Mouse (Mus musculus) heart, adult 2 months (tissue): ENCODE results near the gene Ncbp3.

Experiments
- CTCF ChIP-seq: fragments of 200-600 bp; IDR thresholded peaks from 2 replicates; pipeline ENCODE4 v1.8.1; 2022; ENCODE audit warnings: antibody characterized with exemption, mild to moderate bottlenecking, moderate library complexity
- EP300 ChIP-seq: fragments of 200-500 bp; IDR thresholded peaks from 2 replicates; pipeline ENCODE4 v1.6.1; 2011; ENCODE audit warnings: low read depth, low read length, control low read depth; ENCODE audit not compliant: insufficient read depth
- POLR2A ChIP-seq: fragments of 200-500 bp; IDR thresholded peaks from 2 replicates; pipeline ENCODE4 v1.6.1; 2011; ENCODE audit warnings: mild to moderate bottlenecking, low read depth, low read length, control low read depth; ENCODE audit not compliant: insufficient read depth

- TF ChIP-seq CTCF, result no peak
- TF ChIP-seq POLR2A, result no peak
- no peak for TF ChIP-seq EP300
Observed at GRCm38 (mm10) chr11:73023827-73024226, 23.8 kb upstream of the Ncbp3 start.
